Mouse (Mus musculus) gastrocnemius, adult 18-20 months (tissue): Measurements from ENCODE around the gene Aldh1l1. TPM values are rescaled to one million over a fixed set of nuclear protein-coding genes. Genes with fewer than 3 reads are reported as not detected.
A peak's percentile ranks its signal among the peaks of the same experiment; 100 is the strongest.

Source experiments
- DNase-seq: peaks from one replicate; pipeline ENCODE4 v3.0.0; 2021; ENCODE audit warnings: low spot score
- total RNA-seq, 2 experiments: library from RNA; stranded (reverse); gene quantifications; 2 replicates each; pipeline ENCODE4 v1.2.3; 2021

Aldh1l1 gene
- total RNA-seq, 2 experiments from 2014 or later: 3.5 to 4.2 TPM

DNA sequence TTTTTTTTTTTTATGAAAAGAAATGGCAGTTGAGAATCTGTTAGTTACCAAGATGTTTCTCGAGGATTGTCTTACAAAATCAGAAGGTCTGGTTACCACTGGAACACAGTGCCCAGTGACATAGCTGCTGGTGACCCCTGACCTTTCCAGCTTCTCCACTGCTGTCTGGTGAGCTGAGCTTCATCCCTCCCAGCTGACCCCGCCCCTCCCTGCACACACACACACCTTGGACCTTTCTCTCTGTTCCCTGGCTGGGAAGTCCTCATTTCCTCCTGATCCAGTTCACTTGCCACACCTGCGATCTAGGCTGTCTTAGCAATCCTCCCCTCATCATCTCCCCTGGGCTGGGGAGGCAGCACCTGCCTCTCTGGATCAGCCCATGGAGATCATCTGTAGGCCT lies 60.0 kb downstream of the Aldh1l1 start:
- DNase-seq: no peak

DNA sequence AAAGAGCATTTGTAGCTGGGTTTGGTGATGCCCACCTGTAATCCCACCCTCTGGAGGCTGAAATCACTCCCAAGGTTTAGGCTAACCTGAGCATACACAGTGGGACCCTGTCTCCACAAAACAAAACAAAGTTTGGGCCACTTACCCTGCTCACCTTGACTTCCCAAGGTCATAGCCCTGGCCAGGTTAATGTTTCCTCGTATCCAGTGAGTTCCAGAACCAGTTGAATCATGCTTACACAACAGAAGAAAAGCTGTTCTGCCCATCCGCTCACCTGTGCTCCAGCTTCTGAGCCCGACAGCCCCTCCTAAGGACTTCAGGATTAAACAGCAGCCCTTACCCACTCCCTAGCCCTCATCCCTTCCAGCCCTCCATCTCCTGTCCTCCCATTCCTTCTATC lies 60.8 kb downstream of the Aldh1l1 start:
- DNase-seq: no peak

DNA sequence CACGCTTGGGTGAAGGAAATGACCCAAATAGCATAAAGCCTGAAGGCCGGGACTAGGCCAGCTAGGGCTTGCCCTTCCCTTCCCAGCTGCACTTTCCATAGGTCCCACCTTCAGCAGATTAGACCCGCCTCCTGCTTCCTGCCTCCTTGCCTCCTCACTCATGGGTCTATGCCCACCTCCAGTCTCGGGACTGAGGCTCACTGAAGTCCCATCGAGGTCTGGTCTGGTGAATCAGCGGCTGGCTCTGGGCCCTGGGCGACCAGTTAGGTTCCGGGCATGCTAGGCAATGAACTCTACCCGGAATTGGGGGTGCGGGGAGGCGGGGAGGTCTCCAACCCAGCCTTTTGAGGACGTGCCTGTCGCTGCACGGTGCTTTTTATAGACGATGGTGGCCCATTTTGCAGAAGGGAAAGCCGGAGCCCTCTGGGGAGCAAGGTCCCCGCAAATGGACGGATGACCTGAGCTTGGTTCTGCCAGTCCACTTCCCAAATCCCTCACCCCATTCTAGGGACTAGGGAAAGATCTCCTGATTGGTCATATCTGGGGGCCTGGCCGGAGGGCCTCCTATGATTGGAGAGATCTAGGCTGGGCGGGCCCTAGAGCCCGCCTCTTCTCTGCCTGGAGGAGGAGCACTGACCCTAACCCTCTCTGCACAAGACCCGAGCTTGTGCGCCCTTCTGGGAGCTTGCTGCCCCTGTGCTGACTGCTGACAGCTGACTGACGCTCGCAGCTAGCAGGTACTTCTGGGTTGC lies 64.1 kb downstream of the Aldh1l1 start:
- peak; percentile 45 for DNase-seq

DNA sequence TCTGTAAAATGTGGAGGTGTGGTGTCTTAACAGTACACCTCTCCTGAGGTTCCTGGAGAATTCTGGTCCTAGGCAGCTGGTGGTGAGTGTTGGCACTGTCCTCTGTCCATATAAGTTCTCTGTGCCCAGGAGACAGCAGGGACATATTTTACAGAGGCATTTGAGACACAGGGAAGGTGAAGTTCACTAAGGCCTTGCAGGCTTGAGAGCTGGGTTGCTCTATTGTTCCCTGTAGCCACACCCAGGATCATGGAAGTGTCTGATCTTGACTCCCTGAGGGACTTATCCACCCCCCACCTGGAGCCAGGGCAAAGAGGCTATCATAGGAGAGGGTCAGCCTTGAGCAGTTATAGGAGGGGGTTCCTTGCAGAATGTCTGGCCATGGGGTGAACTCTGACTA lies 65.0 kb downstream of the Aldh1l1 start:
- no peak for DNase-seq

DNA sequence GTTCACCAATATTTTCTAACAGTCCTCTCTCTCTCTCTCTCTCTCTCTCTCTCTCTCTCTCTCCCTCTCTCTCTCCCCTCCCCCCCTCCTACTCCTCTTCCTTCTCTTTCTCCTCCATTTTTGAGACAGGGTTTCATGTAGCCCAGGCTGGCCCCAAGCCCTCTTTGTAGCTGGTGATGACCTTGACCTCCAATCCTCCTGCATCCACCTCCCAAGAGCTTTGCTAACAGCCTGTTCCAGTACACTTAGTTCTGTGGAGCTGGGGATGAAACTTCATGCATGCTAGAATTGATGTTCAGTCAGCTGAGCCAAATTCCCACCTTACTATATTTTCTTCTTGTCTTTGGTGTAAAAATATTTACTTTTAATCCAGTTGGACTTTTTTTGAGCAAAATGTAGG lies 67.0 kb downstream of the Aldh1l1 start:
- no peak for DNase-seq

DNA sequence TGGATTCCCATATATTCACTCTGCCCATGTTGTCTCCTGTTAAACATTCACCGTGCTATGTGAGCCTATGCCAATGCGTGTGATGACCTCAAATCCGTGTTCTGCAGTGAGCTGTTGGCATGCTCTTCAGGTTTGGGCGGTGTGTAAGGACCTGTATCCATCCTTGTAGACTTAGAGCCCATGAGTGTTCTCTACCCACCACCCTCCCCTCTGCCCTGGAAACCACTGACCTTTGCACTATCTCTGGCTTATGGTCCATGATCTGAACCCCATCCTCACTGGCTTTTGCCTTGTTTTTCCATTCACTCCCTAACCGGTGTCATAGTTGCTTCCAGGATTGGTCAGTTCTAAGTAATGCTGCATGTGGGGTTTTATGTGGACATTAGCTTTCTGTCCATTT lies 67.5 kb downstream of the Aldh1l1 start:
- DNase-seq: no peak

DNA sequence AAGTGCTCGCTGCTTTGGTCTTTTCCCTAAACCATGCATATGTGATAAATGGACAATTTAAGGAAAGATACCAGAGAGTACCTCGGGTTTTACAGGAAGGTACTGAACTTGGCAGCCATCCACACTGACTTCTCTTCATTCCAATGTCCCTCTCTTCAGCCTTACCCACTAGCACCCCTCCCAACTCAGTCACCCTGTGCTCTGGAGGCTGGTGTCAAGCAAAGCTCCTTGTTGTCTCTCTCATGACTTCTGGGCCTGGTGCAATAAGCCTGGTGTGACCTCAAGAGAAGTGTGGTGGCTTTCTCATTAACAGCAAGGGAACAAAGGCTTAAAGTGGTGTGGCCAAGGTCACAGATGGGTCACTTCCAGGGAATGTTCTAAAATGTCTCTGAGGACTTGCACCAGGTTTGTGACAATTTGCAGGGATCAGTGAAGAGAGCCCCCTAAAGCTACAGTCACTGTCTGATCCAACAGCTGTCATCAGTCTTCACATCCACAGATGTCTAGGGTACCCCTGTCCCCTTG lies 70.4 kb downstream of the Aldh1l1 start:
- DNase-seq: peak; percentile 8

DNA sequence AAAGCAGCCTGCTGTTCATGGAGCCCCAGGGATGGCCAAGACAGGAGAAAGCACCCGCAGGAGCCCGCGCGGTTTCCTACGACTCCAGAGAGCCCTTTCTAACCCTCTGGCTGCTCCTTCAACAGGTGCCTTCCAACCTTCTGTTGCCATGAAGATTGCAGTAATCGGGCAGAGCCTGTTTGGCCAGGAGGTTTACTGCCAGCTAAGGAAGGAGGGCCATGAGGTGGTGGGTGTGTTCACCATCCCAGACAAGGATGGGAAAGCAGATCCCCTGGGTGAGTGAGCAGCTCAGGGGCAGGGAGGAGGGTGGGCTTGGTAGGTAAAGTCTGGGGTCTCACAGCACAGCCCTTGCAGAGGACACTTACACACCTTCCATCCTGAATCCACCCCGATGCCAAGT lies 70.8 kb downstream of the Aldh1l1 start:
- no peak for DNase-seq

DNA sequence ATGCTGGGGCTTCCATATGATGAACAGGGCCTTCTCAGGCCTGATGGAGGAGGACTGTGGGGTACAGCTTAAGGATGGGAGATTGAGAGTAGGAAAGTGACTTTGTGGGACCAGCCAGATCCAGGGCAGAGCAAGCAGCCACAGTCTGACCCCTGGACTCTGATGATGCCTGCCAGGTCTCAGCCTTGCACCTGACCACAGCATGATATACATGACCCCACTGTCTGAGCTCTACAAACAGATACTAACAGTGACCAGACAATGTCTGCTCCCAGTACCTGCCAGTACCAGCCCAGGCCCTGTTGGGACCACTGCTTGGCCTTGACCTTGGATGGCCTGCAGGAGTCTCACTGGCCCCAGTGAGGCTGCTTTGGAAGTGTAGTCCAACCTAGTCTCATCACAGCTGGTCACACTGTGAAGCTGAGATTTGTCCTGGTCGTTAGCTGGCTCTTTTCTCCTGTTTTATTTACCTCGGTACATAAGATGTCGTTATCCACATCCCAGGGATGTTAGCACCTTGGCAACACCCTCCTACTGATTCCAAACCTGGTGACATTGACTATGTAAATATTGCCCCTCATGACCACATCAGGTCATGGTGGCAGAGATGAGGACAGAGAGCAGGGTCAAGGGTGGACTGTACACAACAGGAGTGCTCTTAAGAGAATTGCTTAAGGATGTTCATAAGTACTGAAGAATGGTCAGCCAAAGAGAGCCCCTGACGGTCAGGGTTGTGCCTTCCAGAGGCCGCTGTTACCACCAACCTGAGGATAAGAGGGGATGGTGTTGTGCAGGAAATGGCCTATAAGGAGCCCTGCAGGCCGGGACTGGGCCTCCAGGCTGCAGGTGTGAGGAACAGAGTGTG lies 71.8 kb downstream of the Aldh1l1 start:
- no peak for DNase-seq

DNA sequence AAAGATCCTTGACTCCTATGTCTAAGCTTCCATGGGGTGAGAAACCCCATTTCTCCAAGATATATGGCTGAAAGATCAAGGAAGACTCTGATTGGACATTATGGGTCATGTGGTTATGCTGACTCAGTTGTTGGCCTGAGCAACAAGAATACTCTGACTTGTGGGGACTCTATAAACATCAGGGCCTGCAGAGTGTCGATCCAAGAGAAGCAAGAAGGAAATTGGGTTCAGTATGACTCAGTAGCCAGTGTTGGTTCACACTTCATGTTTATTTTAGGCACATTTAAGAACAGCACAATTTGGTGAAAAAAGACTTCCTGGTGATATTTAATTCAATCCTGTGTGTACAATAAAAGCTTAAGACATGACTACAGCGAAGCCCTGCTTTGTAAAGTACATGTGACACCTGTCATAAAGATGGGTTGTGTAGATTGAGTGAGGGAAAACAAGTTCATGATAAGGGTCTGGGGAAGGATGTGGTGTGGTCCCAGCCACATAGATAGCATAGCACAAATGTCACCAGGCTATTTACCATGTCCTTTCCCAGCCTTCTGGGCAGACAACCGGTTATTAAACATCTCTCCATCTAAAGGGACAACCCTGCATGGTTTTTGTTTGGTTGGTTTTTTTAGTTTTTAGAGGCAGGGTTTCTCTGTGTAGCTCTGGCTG lies 74.3 kb downstream of the Aldh1l1 start:
- no peak for DNase-seq

DNA sequence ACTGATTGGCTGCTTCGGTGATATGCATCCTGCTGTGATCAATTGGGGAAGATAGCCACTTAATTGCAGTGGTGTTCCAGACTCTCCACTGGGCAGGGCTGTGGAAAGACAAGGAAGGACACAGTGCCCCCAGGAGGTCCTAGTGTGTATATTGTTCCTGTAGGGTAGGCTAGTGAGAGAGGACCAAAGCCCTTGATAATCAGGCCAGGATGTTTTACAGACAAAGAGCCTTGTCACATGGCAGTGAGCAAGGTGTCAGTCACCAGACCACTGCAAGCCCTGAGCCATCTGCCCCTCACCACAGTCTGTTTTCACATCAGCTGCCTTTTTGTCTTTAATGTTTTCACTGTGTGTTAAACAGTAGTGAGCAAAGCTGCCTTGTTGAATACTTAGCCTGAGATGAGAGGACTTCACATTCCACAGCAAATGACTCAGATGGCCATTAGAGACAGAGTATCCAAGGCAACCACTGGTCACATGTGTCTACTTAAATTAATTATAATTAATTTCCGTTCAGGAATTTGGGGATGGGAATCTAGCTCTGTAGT lies 75.1 kb downstream of the Aldh1l1 start:
- no peak for DNase-seq

DNA sequence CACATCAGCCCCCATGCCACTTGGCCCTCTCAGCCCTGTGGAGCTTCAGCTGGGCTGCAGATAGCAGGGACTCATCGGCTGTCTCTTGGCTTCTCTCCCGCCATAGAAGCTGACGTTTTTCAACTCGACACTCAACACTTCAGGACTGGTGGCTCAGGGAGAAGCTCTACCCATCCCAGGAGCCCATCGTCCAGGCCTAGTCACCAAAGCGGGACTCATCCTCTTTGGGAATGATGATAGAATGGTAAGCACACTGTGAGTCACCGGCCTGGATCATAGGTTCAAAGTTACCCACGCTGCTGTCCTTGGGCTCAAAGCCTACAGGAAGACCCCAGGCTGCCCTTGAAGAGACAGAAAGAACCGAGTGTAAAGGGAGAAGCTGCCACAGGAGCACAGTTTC lies 78.0 kb downstream of the Aldh1l1 start:
- no peak for DNase-seq

DNA sequence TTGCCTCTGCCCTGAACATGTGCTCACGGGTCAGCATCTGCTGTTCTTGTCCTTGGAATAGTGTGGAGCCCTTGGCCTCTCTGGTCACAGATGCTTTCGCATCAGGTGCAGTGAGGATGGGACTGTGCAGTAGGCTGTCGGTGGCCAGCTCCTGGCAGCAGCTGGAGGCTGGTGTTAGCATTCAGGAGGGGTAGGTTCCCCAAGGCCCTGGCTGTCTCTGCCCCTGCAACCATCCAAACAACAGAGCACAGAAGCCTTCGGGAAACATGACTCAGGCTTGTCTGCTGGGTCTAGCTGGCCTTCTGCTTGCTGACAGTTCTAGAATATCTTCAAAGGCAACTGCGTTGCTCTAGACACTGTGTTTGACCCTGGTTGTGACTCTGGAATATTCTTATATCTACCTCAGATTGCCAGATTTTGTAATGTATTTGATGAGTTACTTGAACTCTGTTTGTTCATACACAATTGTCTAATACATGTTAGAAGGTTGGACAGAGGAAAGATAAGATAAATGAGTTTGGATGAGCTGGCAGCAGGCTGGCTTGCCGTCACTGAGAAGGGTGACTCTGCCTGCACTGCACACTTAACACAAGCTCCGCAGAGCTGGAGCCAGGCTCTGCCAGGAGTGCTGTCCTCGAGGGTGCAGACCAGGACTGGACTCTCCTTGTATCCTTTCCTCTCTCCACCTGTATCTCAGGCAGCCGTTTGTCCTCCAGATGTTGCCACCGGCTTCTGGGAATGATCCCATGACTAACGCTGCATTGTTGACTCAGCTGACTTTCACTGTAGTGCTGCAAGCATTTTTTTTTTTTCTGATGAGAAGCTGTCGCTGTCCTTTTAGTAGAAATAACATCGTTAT lies 79.4 kb downstream of the Aldh1l1 start:
- DNase-seq: no peak

DNA sequence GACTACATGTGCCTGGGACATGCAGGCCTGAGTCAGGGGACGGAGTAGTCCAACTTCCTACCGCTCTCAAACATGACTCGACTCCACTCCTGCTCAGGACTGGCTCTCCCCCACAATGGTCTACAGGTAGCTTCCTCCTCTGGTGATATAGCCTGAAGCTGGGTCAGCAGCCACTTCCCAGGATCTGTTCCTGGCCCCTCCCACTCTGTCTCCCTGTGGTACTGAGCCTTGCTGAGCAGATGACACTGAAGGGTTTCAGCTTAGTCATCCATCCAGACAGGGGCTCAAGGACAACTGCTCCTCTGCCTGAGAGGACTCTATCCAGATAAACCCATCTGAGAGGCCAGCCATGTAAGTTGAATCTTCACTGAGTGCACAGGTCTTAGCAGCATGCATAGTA lies 81.3 kb downstream of the Aldh1l1 start:
- no peak for DNase-seq

DNA sequence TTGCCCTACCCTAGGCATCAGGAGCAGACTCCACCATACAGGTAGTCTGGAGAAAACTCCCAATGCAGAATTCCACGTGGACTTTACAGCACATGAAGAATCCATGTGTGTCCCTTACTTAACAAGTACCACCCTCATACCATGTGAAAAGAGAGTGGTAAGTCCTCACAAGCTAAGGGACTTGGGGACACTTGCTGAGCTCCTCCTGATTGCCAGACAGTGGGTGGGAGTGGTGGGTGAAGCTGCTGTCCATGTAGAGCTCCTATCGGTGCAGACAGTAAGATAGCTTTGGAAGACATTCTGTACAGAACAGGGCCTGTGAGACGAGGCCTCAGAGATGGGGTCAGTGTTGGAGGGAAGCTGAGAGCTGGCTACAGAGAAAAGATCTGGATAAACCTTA lies 81.7 kb downstream of the Aldh1l1 start:
- no peak for DNase-seq

DNA sequence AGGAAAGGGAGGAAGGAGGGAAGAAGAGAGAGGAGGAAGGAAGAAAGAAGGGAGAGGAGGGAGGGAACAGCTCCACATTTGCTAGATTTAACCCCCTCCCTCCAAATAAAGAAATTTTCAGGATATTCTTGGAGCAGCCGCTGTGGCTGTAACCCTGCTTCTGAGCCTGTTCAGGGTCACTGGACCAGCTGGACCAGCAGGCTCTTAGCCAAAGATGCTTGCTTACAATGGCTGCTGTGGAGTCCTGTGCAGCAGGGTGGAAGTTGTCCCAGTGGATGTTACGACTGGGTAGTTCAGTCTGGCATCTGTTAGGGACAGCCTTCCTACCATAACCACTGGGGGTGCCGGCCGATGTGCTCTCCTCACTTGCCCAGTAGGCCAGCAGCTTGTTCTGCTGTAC lies 82.5 kb downstream of the Aldh1l1 start:
- DNase-seq: no peak

DNA sequence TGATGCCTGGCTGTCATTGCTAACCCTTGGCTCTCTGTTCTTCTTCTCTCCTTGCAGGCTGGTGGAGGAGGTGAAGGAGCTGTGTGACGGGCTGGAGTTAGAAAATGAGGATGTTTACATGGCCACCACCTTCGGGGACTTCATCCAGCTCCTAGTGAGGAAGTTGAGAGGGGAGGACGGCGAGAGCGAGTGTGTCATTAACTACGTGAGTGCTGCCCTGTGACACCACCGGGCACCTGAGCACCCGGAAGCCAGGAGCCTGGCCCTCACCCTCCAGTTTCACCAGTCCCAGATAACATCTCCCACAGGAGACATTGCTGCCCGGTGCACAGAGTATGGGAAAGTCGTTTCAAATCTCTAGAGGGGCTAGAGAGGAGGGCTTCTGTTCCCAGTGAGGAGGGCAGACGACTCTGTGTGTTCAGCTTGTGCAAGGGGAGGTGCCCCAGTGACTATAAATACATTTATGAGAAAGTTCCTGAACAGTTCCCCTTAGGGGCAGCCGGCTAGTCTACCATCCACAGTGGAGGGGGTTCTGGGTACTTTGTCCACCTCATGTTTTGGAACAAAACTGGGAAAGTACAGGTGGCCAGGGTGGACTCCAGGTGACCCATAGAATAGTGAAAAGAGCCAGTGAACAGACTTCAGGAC lies 83.6 kb downstream of the Aldh1l1 start:
- no peak for DNase-seq

DNA sequence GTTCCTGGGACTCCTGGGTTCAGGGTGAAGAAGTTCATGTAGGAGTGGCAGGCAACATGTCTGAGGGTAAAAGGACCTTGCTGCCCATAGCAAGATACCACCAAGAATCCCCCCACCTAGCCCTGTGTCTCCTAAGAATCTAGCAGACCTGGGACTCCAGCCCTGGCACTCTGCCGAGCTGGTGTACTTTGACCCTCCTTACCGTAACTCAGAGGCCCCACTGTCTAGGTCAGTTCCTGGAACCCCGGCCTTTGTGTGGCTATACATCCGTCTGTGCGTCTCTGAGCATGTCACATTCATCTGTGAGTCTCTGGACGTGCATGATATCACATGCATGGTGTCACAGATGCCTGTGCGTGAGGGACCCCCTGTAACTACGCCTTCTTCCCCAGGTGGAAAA lies 84.2 kb downstream of the Aldh1l1 start:
- no peak for DNase-seq

DNA sequence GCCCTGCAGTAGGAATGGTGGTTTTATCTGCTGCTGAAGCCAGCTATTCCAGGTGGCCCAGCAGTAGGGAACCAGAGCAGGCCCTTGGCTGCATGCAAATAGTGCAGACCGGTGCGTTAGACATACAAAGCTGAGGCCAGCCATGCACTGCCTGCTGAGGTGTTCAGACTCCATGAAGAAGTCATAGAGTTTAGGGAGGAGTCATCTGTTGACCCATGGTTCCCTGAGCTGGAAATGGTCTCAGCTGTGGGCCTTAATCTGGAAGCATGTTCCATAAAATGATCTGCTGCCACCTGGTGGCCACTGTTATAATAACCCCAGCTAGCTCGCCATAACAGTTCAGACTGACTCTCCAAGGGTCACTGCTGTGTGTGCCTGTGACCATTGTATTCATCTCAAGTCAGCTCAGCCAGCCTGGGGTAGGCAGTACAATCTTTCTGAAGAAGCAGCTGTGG lies 89.1 kb downstream of the Aldh1l1 start:
- DNase-seq: peak; percentile 81

DNA sequence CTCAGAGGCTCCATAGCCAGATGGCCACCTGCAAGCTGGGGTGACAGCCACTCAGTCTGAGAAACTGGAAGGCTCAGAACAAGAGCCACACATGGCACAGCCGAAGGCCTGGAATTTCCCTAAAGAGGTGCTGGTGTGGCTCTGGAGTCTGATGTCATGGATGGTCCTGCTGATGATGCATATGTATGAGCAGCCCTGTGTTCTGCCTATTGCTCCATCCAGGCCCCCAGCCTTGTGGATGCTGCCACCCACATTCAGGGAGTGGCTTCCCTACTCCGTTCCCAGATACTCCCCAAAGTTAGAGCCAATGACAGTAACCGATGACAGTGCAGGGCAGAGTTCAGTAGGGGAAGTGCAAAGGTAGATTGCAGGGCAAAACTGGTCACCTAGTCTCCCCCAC lies 91.9 kb downstream of the Aldh1l1 start:
- no peak for DNase-seq
